Mouse (Mus musculus) frontal cortex, adult 2 months (tissue): ENCODE measurements around the gene Cadm3. TPM values are rescaled to one million over a fixed set of nuclear protein-coding genes. Genes with fewer than 3 reads are reported as not detected.
A peak's percentile ranks its signal among the peaks of the same experiment; 100 is the strongest.
"Not testable (repeated sequence)": the region's sequence is repeated elsewhere in the genome, so short reads cannot be mapped to it uniquely, and the experiment has no call there.

ENCODE experiments used
- DNase-seq, 2 experiments: peaks; one replicate each; pipeline ENCODE4 v3.0.0; 2022; ENCODE audit warnings: low spot score in 1 of 2; ENCODE audit errors: extremely low spot score in 1 of 2
- polyA plus RNA-seq: library from polyadenylated mRNA; depleted of rRNA; stranded (reverse); fragments of >200 nt; gene quantifications from 2 replicates; pipeline ENCODE4 v1.2.3, GENCODE M21; 2012; rRNA removed

The Cadm3 gene
- polyA plus RNA-seq, 1 experiment, result 371 TPM

- DNase-seq, result no peak
These were observed 42.5 kb downstream of the Cadm3 start for GRCm38 (mm10) chr1:173324961-173325360.

- DNase-seq, result peak in 1 of 2 experiments; percentile 75
These were observed 43.5 kb downstream of the Cadm3 start for GRCm38 (mm10) chr1:173323839-173324585.

GRCm38 (mm10) chr1:173322249-173322627, 45.3 kb downstream of the Cadm3 start:
- DNase-seq, result peak in 1 of 2 experiments; percentile 60

GRCm38 (mm10) chr1:173321593-173322248, 45.8 kb downstream of the Cadm3 start:
- DNase-seq, result no peak

GRCm38 (mm10) chr1:173317925-173318477, 49.5 kb downstream of the Cadm3 start:
- no peak for DNase-seq

- no peak for DNase-seq
These were observed 51.8 kb downstream of the Cadm3 start for GRCm38 (mm10) chr1:173315725-173316124.

GRCm38 (mm10) chr1:173313535-173314050, 53.9 kb downstream of the Cadm3 start:
- DNase-seq, result not testable (repeated sequence)

GRCm38 (mm10) chr1:173302795-173303194, 64.7 kb downstream of the Cadm3 start:
- DNase-seq, result not testable (repeated sequence)

Other genes with a start within 250 kb of the Cadm3 start
- not detected in 2 replicates for gene Olfr1408, start 230.3 kb downstream of the Cadm3 start, polyA plus RNA-seq
- not detected in 2 replicates for gene Olfr1406, start 177.1 kb downstream of the Cadm3 start, polyA plus RNA-seq
- gene Olfr218, start 169.9 kb downstream of the Cadm3 start, polyA plus RNA-seq, result not detected in 2 replicates
- not detected in 2 replicates for gene Olfr1404, start 155.3 kb downstream of the Cadm3 start, polyA plus RNA-seq
- 0.11 TPM in 1 of 2 replicates, not detected in the other for gene Fcer1a, start 140.5 kb downstream of the Cadm3 start, polyA plus RNA-seq
- 0.04 TPM in 1 of 2 replicates, not detected in the other for gene Olfr418, start 101.7 kb downstream of the Cadm3 start, polyA plus RNA-seq
- 0.19 TPM in 1 of 2 replicates, not detected in the other for gene Mptx2, start 89.9 kb downstream of the Cadm3 start, polyA plus RNA-seq
- 115 and 129 TPM in 2 replicates for gene Ackr1, start 33.9 kb downstream of the Cadm3 start, polyA plus RNA-seq
- gene Aim2, start 16.8 kb downstream of the Cadm3 start, polyA plus RNA-seq, result 2.3 and 3.4 TPM in 2 replicates
- 0.12 and 0.13 TPM in 2 replicates for gene Ifi206, start 123.3 kb upstream of the Cadm3 start, polyA plus RNA-seq
- gene Ifi214, start 168.3 kb upstream of the Cadm3 start, polyA plus RNA-seq, result 0.06 TPM in 1 of 2 replicates, not detected in the other
- gene Ifi213, start 231.6 kb upstream of the Cadm3 start, polyA plus RNA-seq, result 0.19 and 0.32 TPM in 2 replicates